Mouse (Mus musculus): ENCODE measurements at regions not wholly inside any gene's neighbourhood (a gene's known extent, or its start where the extent isn't known, plus 50 kb on each side); places are given as distances from the start of the nearest gene placed in this dataset.

- DNase-seq (ENCODE audit: low spot score in 2 of 2): peak in 1 of 2 experiments; percentile 10
These were observed 167.8 kb upstream of the Amot start for GRCm38 (mm10) chrX:145672776-145673175.

- DNase-seq (ENCODE audit: low spot score in 2 of 2): no peak
These were observed 146.7 kb upstream of the Amot start for GRCm38 (mm10) chrX:145651647-145652046.

GRCm38 (mm10) chrX:145619649-145620048 is 114.7 kb upstream of the Amot start:
- no peak for DNase-seq (ENCODE audit: low spot score in 2 of 2)

GRCm38 (mm10) chrX:145602085-145602484 is 97.1 kb upstream of the Amot start:
- DNase-seq (ENCODE audit: low spot score in 2 of 2): no peak

GRCm38 (mm10) chrX:145590733-145591132 is 85.8 kb upstream of the Amot start:
- DNase-seq (ENCODE audit: low spot score in 2 of 2): no peak

- DNase-seq (ENCODE audit: low spot score in 2 of 2): no peak
These were observed 62.5 kb upstream of the Amot start for GRCm38 (mm10) chrX:145567528-145567927.

- DNase-seq (ENCODE audit: low spot score in 2 of 2): no peak
These were observed 62.1 kb upstream of the Amot start for GRCm38 (mm10) chrX:145567073-145567472.

- DNase-seq (ENCODE audit: low spot score in 2 of 2): no peak
These were observed 53.9 kb upstream of the Amot start for GRCm38 (mm10) chrX:145558881-145559280.
